Mouse (Mus musculus): ENCODE results near the gene Nckap5. TPM values are rescaled to one million over a fixed set of nuclear protein-coding genes. Genes with fewer than 3 reads are reported as not detected.
"Not testable (repeated sequence)": the region's sequence is repeated elsewhere in the genome, so short reads cannot be mapped to it uniquely, and the experiment has no call there.

The Nckap5 gene
- polyA plus RNA-seq, 1 experiment, result not detected

- Histone ChIP-seq H3K4me1 (ENCODE audit: control insufficient read depth, insufficient read depth, low read length) (no peaks in the 10 kb centered on the region), H3K27ac (ENCODE audit: insufficient read depth, low read depth, low read length) (no peak overlapping the region), H3K4me3 (ENCODE audit: insufficient read depth, low read depth, low read length) (no peak overlapping the region)
- 53% methylated on average over 5 of the region's 5 CpGs for WGBS
- no peak for TF ChIP-seq CTCF (IDR thresholded peaks at IDR 0.05; ENCODE audit: insufficient read depth, low read depth, low read length)
- no peak for TF ChIP-seq POLR2A (IDR thresholded peaks at IDR 0.05; ENCODE audit: insufficient read depth, low read depth, low read length)
Measured at GRCm38 (mm10) chr1:126123111-126123510, 707.5 kb downstream of the Nckap5 start.

DNA sequence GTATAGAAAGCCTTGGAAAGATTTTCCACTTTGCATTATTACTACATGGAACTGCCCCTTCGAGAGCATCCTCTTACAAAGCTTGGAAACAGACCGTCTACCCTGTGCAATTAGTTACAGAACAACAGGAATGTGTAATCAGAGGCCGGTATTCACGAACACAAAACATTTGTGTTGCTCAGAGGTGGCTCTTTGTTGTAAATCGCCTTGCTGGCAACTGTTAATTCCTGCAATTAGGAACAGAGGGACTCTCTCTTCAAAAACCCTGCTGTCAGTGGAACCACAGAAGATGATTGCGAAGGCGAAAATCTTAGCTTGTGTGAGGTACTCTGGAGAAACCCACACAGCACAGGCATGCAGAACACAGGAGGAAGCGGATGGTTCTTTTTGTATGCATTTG lies 710.1 kb downstream of the Nckap5 start:
- WGBS, result 36% methylated on average over 8 of the region's 8 CpGs
- Histone ChIP-seq H3K4me1 (ENCODE audit: control insufficient read depth, insufficient read depth, low read length) (0 out of 2 replicates have a peak, but pooled peaks cover 2% of the 10 kb centered on the region), H3K27ac (ENCODE audit: insufficient read depth, low read depth, low read length) (no peak overlapping the region), H3K4me3 (ENCODE audit: insufficient read depth, low read depth, low read length) (no peak overlapping the region)
- TF ChIP-seq POLR2A (IDR thresholded peaks at IDR 0.05; ENCODE audit: insufficient read depth, low read depth, low read length) (no peak), CTCF (IDR thresholded peaks at IDR 0.05; ENCODE audit: insufficient read depth, low read depth, low read length) (no peak)

GRCm38 (mm10) chr1:126116034-126116433 lies 714.6 kb downstream of the Nckap5 start:
- TF ChIP-seq POLR2A (IDR thresholded peaks at IDR 0.05; ENCODE audit: insufficient read depth, low read depth, low read length) (no peak), CTCF (IDR thresholded peaks at IDR 0.05; ENCODE audit: insufficient read depth, low read depth, low read length) (no peak)
- H3K27ac ChIP-seq (ENCODE audit: insufficient read depth, low read depth, low read length), result no peak overlapping the region
- WGBS, result 77% methylated on average over 3 of the region's 3 CpGs

GRCm38 (mm10) chr1:126105673-126106256 lies 724.8 kb downstream of the Nckap5 start:
- Histone ChIP-seq H3K4me3 (ENCODE audit: insufficient read depth, low read depth, low read length) (no peak overlapping the region), H3K4me1 (ENCODE audit: control insufficient read depth, insufficient read depth, low read length) (no peaks in the 10 kb centered on the region), H3K27ac (ENCODE audit: insufficient read depth, low read depth, low read length) (no peak overlapping the region)
- 70% methylated on average over 3 of the region's 3 CpGs for WGBS
- TF ChIP-seq POLR2A (IDR thresholded peaks at IDR 0.05; ENCODE audit: insufficient read depth, low read depth, low read length) (no peak), CTCF (IDR thresholded peaks at IDR 0.05; ENCODE audit: insufficient read depth, low read depth, low read length) (no peak)

More at GRCm38 (mm10) chr1:126116034-126116433, 714.6 kb downstream of the Nckap5 start:
- 0 out of 2 replicates have a peak, but pooled peaks cover 2% of the 10 kb centered on the region for H3K4me1 ChIP-seq (ENCODE audit: control insufficient read depth, insufficient read depth, low read length)
- H3K4me3 ChIP-seq (ENCODE audit: insufficient read depth, low read depth, low read length), result no peak overlapping the region

GRCm38 (mm10) chr1:126094346-126094745 lies 736.3 kb downstream of the Nckap5 start:
- TF ChIP-seq POLR2A (IDR thresholded peaks at IDR 0.05; ENCODE audit: insufficient read depth, low read depth, low read length) (no peak), CTCF (IDR thresholded peaks at IDR 0.05; ENCODE audit: insufficient read depth, low read depth, low read length) (no peak)
- 97% methylated on average over 4 of the region's 4 CpGs for WGBS
- Histone ChIP-seq H3K4me3 (ENCODE audit: insufficient read depth, low read depth, low read length) (no peak overlapping the region), H3K27ac (ENCODE audit: insufficient read depth, low read depth, low read length) (no peak overlapping the region), H3K4me1 (ENCODE audit: control insufficient read depth, insufficient read depth, low read length) (no peaks in the 10 kb centered on the region)

GRCm38 (mm10) chr1:126091979-126092378 lies 738.6 kb downstream of the Nckap5 start:
- not testable (repeated sequence) for H3K27ac ChIP-seq (ENCODE audit: insufficient read depth, low read depth, low read length); H3K4me3 ChIP-seq (ENCODE audit: insufficient read depth, low read depth, low read length); H3K4me1 ChIP-seq (ENCODE audit: control insufficient read depth, insufficient read depth, low read length)
- WGBS, result 97% methylated on average over 2 of the region's 2 CpGs

DNA sequence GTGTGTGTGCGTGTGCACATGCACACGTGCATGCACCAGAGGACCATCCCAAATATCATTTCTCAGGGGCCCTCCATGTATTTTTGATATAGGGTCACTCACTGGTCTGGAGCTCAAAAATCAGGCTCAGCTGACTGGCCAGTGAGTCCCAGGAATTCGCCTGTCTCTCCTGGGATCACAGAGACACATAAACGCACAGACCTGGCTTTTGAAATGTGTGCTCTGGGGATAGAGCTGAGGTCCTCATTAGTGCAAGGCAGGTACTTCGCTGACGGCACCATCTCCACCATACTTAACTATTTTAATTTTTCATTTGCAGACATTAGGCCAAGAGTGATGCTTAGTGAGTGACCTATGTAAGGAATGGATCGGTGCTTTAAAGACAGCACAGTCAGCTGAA lies 743.4 kb downstream of the Nckap5 start:
- no peak overlapping the region for H3K4me3 ChIP-seq (ENCODE audit: insufficient read depth, low read depth, low read length)
- WGBS, result 98% methylated on average over 7 of the region's 7 CpGs
- TF ChIP-seq CTCF (IDR thresholded peaks at IDR 0.05; ENCODE audit: insufficient read depth, low read depth, low read length), result no peak
- no peak for TF ChIP-seq POLR2A (IDR thresholded peaks at IDR 0.05; ENCODE audit: insufficient read depth, low read depth, low read length)
- no peak overlapping the region for H3K27ac ChIP-seq (ENCODE audit: insufficient read depth, low read depth, low read length)
- no peaks in the 10 kb centered on the region for H3K4me1 ChIP-seq (ENCODE audit: control insufficient read depth, insufficient read depth, low read length)

- H3K4me3 ChIP-seq (ENCODE audit: insufficient read depth, low read depth, low read length), result no peak overlapping the region
- WGBS, result 73% methylated on average over 4 of the region's 4 CpGs
- no peak overlapping the region for H3K27ac ChIP-seq (ENCODE audit: insufficient read depth, low read depth, low read length)
- TF ChIP-seq POLR2A (IDR thresholded peaks at IDR 0.05; ENCODE audit: insufficient read depth, low read depth, low read length), result no peak
- TF ChIP-seq CTCF (IDR thresholded peaks at IDR 0.05; ENCODE audit: insufficient read depth, low read depth, low read length), result no peak
- H3K4me1 ChIP-seq (ENCODE audit: control insufficient read depth, insufficient read depth, low read length), result no peaks in the 10 kb centered on the region
Measured at GRCm38 (mm10) chr1:126076312-126076711, 754.3 kb downstream of the Nckap5 start.

- H3K27ac ChIP-seq (ENCODE audit: insufficient read depth, low read depth, low read length), result no peak overlapping the region
- TF ChIP-seq POLR2A (IDR thresholded peaks at IDR 0.05; ENCODE audit: insufficient read depth, low read depth, low read length) (no peak), CTCF (IDR thresholded peaks at IDR 0.05; ENCODE audit: insufficient read depth, low read depth, low read length) (no peak)
- H3K4me1 ChIP-seq (ENCODE audit: control insufficient read depth, insufficient read depth, low read length), result no peaks in the 10 kb centered on the region
- WGBS, result 65% methylated on average over 2 of the region's 2 CpGs
- no peak overlapping the region for H3K4me3 ChIP-seq (ENCODE audit: insufficient read depth, low read depth, low read length)
Measured at GRCm38 (mm10) chr1:126070861-126071260, 759.7 kb downstream of the Nckap5 start.

DNA sequence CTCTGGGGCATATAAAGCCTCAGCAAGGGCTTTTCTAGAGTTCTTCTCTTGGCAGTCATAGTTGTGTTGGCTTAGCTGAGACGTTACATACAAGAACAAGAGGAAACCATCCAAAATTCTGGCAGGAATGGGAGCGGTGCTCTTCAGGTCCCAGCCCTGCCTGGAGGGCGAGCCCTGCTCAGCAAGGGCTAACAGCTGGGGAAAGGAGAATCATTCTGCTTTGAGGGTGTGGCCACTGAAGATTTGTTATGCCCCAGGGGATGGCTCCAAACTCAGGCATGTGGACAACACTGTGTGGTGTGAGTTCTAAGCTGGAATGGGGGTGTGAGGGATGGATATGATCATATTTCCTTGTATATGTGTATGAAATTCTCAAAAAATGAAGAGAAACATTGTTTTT lies 779.1 kb downstream of the Nckap5 start:
- TF ChIP-seq POLR2A (IDR thresholded peaks at IDR 0.05; ENCODE audit: insufficient read depth, low read depth, low read length), result no peak
- no peak for TF ChIP-seq CTCF (IDR thresholded peaks at IDR 0.05; ENCODE audit: insufficient read depth, low read depth, low read length)
- 78% methylated on average over 3 of the region's 3 CpGs for WGBS
- Histone ChIP-seq H3K4me1 (ENCODE audit: control insufficient read depth, insufficient read depth, low read length) (no peaks in the 10 kb centered on the region), H3K4me3 (ENCODE audit: insufficient read depth, low read depth, low read length) (no peak overlapping the region), H3K27ac (ENCODE audit: insufficient read depth, low read depth, low read length) (no peak overlapping the region)
